Mouse (Mus musculus) lung, adult 2 months (tissue): ENCODE measurements around the gene Vps39.

Source experiments
- CTCF ChIP-seq: fragments of 200-500 bp; IDR thresholded peaks from 2 replicates; pipeline ENCODE4 v1.5.1; 2011; ENCODE audit warnings: mild to moderate bottlenecking, low read length, control low read depth; ENCODE audit not compliant: insufficient read depth
- POLR2A ChIP-seq: fragments of 200-500 bp; IDR thresholded peaks from 2 replicates; pipeline ENCODE4 v1.6.1; 2011; ENCODE audit warnings: low read depth, mild to moderate bottlenecking, control low read depth, low read length, borderline replicate concordance; ENCODE audit errors: extremely low read depth

DNA sequence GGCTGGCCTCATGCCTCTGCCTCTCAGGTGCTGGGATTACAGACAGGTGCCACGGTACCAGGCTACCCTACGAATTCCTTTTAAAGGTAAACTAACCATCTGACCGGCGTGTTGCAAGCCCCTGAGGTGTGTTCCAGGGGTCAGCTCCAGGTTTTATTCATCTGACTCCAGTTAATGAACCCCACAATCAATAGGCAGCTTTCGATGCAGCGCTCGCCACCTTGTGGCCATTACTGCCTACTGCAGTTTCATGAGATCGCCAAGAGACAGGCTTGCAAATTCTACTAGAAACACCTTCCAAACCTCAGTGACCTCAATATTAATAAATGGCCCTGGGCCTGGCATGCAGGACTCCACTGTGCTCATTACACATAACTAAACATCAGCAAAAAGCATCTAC, 73.0 kb downstream of the Vps39 start:
- TF ChIP-seq CTCF, result peak; percentile 84
- no peak for TF ChIP-seq POLR2A
